Mouse (Mus musculus) bone marrow macrophage, adult 2 months (primary cell): ENCODE data around the gene Mylip.

Experiments used
- CTCF ChIP-seq: IDR thresholded peaks from 2 replicates; pipeline ENCODE4 v1.5.1; 2012; ENCODE audit warnings: low read depth, mild to moderate bottlenecking, low read length, moderate library complexity
- POLR2A ChIP-seq: IDR thresholded peaks from 2 replicates; pipeline ENCODE4 v1.6.1; 2012; ENCODE audit warnings: mild to moderate bottlenecking, low read depth, low read length, borderline replicate concordance

- no peak for TF ChIP-seq CTCF
- no peak for TF ChIP-seq POLR2A
Observed at GRCm38 (mm10) chr13:45416621-45417057, 27.1 kb downstream of the Mylip start.
